22 mouse cellular contexts compared by ENCODE assay signal in genomic region chr1:150404555-150404954, GRCm38 (mm10). TPM values are rescaled to one million over a fixed set of nuclear protein-coding genes. Genes with fewer than 3 reads are reported as not detected.
A peak's percentile ranks its signal among the peaks of the same experiment; 100 is the strongest.
DNase-seq lines count a peak whose midpoint lies in the region; ATAC-seq and TF ChIP-seq lines count a peak whose summit lies in the region.
"Had no signal": no experiment of that assay in that cellular context is flagged by ENCODE, and none has a peak within 500 bp of the region (broad histone marks: within the 10 kb centered on the region; RNA-seq: fewer than 3 reads in every experiment).

No protein-coding gene starts in this region.

- peak; percentile 9 for DNase-seq in kidney, adult 9 months
- no peak for DNase-seq in kidney, postnatal 36 days
- no peak for DNase-seq in liver, postnatal 0 days
- DNase-seq in stomach, postnatal 0 days (ENCODE audit: low spot score), result no peak
- no peak for DNase-seq in left cerebral cortex, postnatal 4 days
- DNase-seq: adrenal gland, adult 2 months; adrenal gland, postnatal 10 days; adrenal gland, postnatal 25 days; cerebellum, adult 11 months; cerebellum, adult 18-20 months; cerebellum, adult 8-10 months; cerebellum, adult 9-11 months; cerebellum, postnatal 14 days; cerebellum, postnatal 36 days; embryo, embryonic 11 days had no signal

- no peak for TF ChIP-seq EP300 in liver, postnatal 0 days (IDR thresholded peaks at IDR 0.05; ENCODE audit: low read depth)
- TF ChIP-seq EP300 in stomach, postnatal 0 days (optimal IDR thresholded peaks at IDR 0.05), result no peak

- no peak for TF ChIP-seq CTCF in liver, postnatal 0 days (IDR thresholded peaks at IDR 0.05; ENCODE audit: low read depth)
- no peak for TF ChIP-seq CTCF in stomach, postnatal 0 days (IDR thresholded peaks at IDR 0.05; ENCODE audit: low read depth)

- no peak overlapping the region for H3K4me3 ChIP-seq in liver, postnatal 0 days (ENCODE audit: low read depth, low read length)
- H3K4me3 ChIP-seq in liver, embryonic 12.5 days, result no peak overlapping the region
- no peak overlapping the region for H3K4me3 ChIP-seq in stomach, postnatal 0 days (ENCODE audit: low read depth, low read length)
- H3K4me3 ChIP-seq: embryonic facial prominence, embryonic 13.5 days; embryonic facial prominence, embryonic 15.5 days; erythroblast, embryonic 14.5 days; forebrain, embryonic 10.5 days; forebrain, embryonic 12.5 days had no signal

- H3K9me3 ChIP-seq in liver, postnatal 0 days (ENCODE audit: low read length), result no peaks in the 10 kb centered on the region
- no peaks in the 10 kb centered on the region for H3K9me3 ChIP-seq in liver, embryonic 12.5 days (replicated peaks)
- H3K9me3 ChIP-seq in stomach, postnatal 0 days (ENCODE audit: control insufficient read depth, low read length), result no peaks in the 10 kb centered on the region
- H3K9me3 ChIP-seq: embryonic facial prominence, embryonic 13.5 days; embryonic facial prominence, embryonic 15.5 days; forebrain, embryonic 10.5 days; forebrain, embryonic 12.5 days had no signal

- ATAC-seq in liver, postnatal 0 days, result peak; percentile 62; the same call in 1 of the 2 replicates
- ATAC-seq in liver, embryonic 12.5 days, result no peak
- ATAC-seq in stomach, postnatal 0 days (ENCODE audit: low FRiP score, low TSS enrichment), result 0 out of 2 replicates have a peak, but pooled peaks have one; percentile 10
- ATAC-seq: forebrain, embryonic 14.5 days had no signal

- peaks cover 58% of the 10 kb centered on the region for H3K36me3 ChIP-seq in liver, postnatal 0 days (replicated peaks; ENCODE audit: insufficient read depth, low read length)
- peaks cover 79% of the 10 kb centered on the region for H3K36me3 ChIP-seq in liver, embryonic 12.5 days
- H3K36me3 ChIP-seq in stomach, postnatal 0 days (ENCODE audit: control insufficient read depth, insufficient read depth, low read length), result peaks cover 12% of the 10 kb centered on the region

- 76% methylated on average over 3 of the region's 3 CpGs for WGBS in liver, postnatal 0 days (ENCODE audit: insufficient replicate concordance)
- 88% methylated on average over 3 of the region's 3 CpGs for WGBS in liver, embryonic 12.5 days (ENCODE audit: insufficient replicate concordance)
- 55% methylated on average over 3 of the region's 3 CpGs for WGBS in stomach, postnatal 0 days

- no peak overlapping the region for H3K9ac ChIP-seq in liver, postnatal 0 days (replicated peaks)
- no peak overlapping the region for H3K9ac ChIP-seq in liver, embryonic 12.5 days
- no peak overlapping the region for H3K9ac ChIP-seq in stomach, postnatal 0 days (ENCODE audit: low read length)
- H3K9ac ChIP-seq: embryonic facial prominence, embryonic 13.5 days; embryonic facial prominence, embryonic 15.5 days; forebrain, embryonic 12.5 days had no signal

- H3K4me2 ChIP-seq in liver, postnatal 0 days (ENCODE audit: low read depth, low read length), result no peak overlapping the region
- no peak overlapping the region for H3K4me2 ChIP-seq in liver, embryonic 12.5 days
- no peak overlapping the region for H3K4me2 ChIP-seq in stomach, postnatal 0 days (replicated peaks; ENCODE audit: low read depth)
- H3K4me2 ChIP-seq: embryonic facial prominence, embryonic 13.5 days; embryonic facial prominence, embryonic 15.5 days; forebrain, embryonic 12.5 days had no signal

- H3K27ac ChIP-seq in liver, postnatal 0 days (ENCODE audit: low read depth), result peak overlapping the region; percentile 62
- no peak overlapping the region for H3K27ac ChIP-seq in liver, embryonic 12.5 days
- no peak overlapping the region for H3K27ac ChIP-seq in stomach, postnatal 0 days (replicated peaks)
- H3K27ac ChIP-seq: embryonic facial prominence, embryonic 13.5 days; embryonic facial prominence, embryonic 15.5 days; forebrain, embryonic 10.5 days; forebrain, embryonic 12.5 days had no signal

- intact Hi-C loops in left cerebral cortex, postnatal 4 days (cut with DNase I), result no loop called here

- no peaks in the 10 kb centered on the region for H3K27me3 ChIP-seq in liver, postnatal 0 days (ENCODE audit: insufficient read depth, low read length)
- H3K27me3 ChIP-seq in liver, embryonic 12.5 days (replicated peaks), result no peaks in the 10 kb centered on the region
- H3K27me3 ChIP-seq in stomach, postnatal 0 days (ENCODE audit: control insufficient read depth, insufficient read depth, low read length), result no peaks in the 10 kb centered on the region
- H3K27me3 ChIP-seq: embryonic facial prominence, embryonic 13.5 days; embryonic facial prominence, embryonic 15.5 days; forebrain, embryonic 12.5 days had no signal

- H3K4me1 ChIP-seq in liver, postnatal 0 days (ENCODE audit: insufficient read depth), result no peaks in the 10 kb centered on the region
- H3K4me1 ChIP-seq in liver, embryonic 12.5 days, result no peaks in the 10 kb centered on the region
- no peaks in the 10 kb centered on the region for H3K4me1 ChIP-seq in stomach, postnatal 0 days (replicated peaks; ENCODE audit: control insufficient read depth, insufficient read depth)
- H3K4me1 ChIP-seq: embryonic facial prominence, embryonic 13.5 days; embryonic facial prominence, embryonic 15.5 days; forebrain, embryonic 10.5 days; forebrain, embryonic 12.5 days had no signal

RNA-seq across cellular contexts. Expression of gene Odr4, which starts 11.7 kb away (rescaled TPM):
- polyA plus RNA-seq in liver, postnatal 0 days (2015; fragmentation: Nextera tagmentation; extraction: Ambion mirVana), result 16.4 and 20.4 TPM in 2 replicates
- polyA plus RNA-seq in liver, embryonic 12.5 days (2016; fragmentation: Nextera tagmentation; extraction: Ambion mirVana), result 18.9 and 21.6 TPM in 2 replicates
- polyA plus RNA-seq in stomach, postnatal 0 days (2015; fragmentation: Nextera tagmentation; extraction: Ambion mirVana), result 37.3 and 40.3 TPM in 2 replicates
- 10 to 100 TPM; 36.9 to 39.1 TPM for total RNA-seq in left cerebral cortex, postnatal 4 days (2021)

RNA-seq across cellular contexts. Expression of gene Tpr, which starts 11.9 kb away (rescaled TPM):
- 68.2 and 69.3 TPM in 2 replicates for polyA plus RNA-seq in liver, postnatal 0 days (2015; fragmentation: Nextera tagmentation; extraction: Ambion mirVana)
- polyA plus RNA-seq in liver, embryonic 12.5 days (2016; fragmentation: Nextera tagmentation; extraction: Ambion mirVana), result 135 and 138 TPM in 2 replicates
- 76.8 and 93.7 TPM in 2 replicates for polyA plus RNA-seq in stomach, postnatal 0 days (2015; fragmentation: Nextera tagmentation; extraction: Ambion mirVana)
- 100 to 1,000 TPM; 145 to 147 TPM for total RNA-seq in left cerebral cortex, postnatal 4 days (2021)
